Mouse (Mus musculus) erythroblast, embryonic 14.5 days (primary cell): ENCODE results near the gene Ubtd1.

Source experiments
- GATA1 ChIP-seq: IDR thresholded peaks from 2 replicates; pipeline ENCODE4 v1.6.1; 2012; ENCODE audit warnings: low read length, inconsistent platforms, mixed read lengths
- TAL1 ChIP-seq: IDR thresholded peaks from 3 replicates; pipeline ENCODE4 v1.6.1; 2012; ENCODE audit warnings: low read length, inconsistent platforms, mixed read lengths

DNA sequence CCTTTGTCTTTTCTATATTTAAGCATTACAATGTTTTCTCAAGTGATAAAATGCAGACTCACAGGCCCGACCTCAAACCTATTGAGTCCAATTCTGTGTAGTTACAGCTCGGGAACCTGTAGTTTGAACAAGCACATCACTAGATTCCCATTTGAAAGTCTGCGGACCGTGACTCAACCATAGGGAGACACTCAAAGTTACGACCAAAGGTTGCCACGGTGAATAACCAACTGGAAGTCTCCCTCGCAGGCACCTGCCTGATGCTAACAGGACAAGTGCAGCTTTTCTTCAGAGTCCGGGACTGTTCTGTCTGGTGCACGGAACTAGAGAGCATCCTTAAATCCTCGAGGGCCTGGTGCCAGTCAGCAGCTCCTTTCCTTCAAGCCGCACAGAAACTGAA is 98.9 kb downstream of the Ubtd1 start:
- TF ChIP-seq GATA1 = no peak
- no peak for TF ChIP-seq TAL1
